Mouse (Mus musculus): ENCODE results near the gene Rbm43. TPM values are rescaled to one million over a fixed set of nuclear protein-coding genes. Genes with fewer than 3 reads are reported as not detected.
"Not testable (repeated sequence)": the region's sequence is repeated elsewhere in the genome, so short reads cannot be mapped to it uniquely, and the experiment has no call there.

Gene Rbm43
- polyA plus RNA-seq, 2 experiments from 2014 or later: 39.0 to 45.0 TPM

GRCm38 (mm10) chr2:51912740-51913139 lies 22.2 kb downstream of the Rbm43 start:
- ATAC-seq: no peak

GRCm38 (mm10) chr2:51911864-51912263 lies 23.1 kb downstream of the Rbm43 start:
- ATAC-seq: no peak

- no peak for ATAC-seq
These were observed 27.3 kb downstream of the Rbm43 start for GRCm38 (mm10) chr2:51907538-51908110.

- ATAC-seq: no peak
These were observed 29.3 kb downstream of the Rbm43 start for GRCm38 (mm10) chr2:51905637-51906036.

- ATAC-seq: no peak
These were observed 42.5 kb downstream of the Rbm43 start for GRCm38 (mm10) chr2:51892411-51892901.

GRCm38 (mm10) chr2:51890961-51891360 lies 44.0 kb downstream of the Rbm43 start:
- ATAC-seq: no peak

- not testable (repeated sequence) for ATAC-seq
These were observed 44.8 kb downstream of the Rbm43 start for GRCm38 (mm10) chr2:51890139-51890538.

GRCm38 (mm10) chr2:51880143-51880542 lies 54.8 kb downstream of the Rbm43 start:
- ATAC-seq: no peak

Other genes with a start within 250 kb of the Rbm43 start
- 100 to 1,000 TPM; 177 to 205 TPM for gene Nmi, start 38.3 kb upstream of the Rbm43 start, polyA plus RNA-seq (2017; shearing (Covaris generic))
- gene Tnfaip6, start 102.8 kb upstream of the Rbm43 start, polyA plus RNA-seq (2017; shearing (Covaris generic)): not detected
- gene Rif1, start 137.7 kb upstream of the Rbm43 start, polyA plus RNA-seq (2017; shearing (Covaris generic)): 10 to 100 TPM; 28.2 to 31.5 TPM